ENCODE assay signal across 8 mouse cellular contexts in the genomic region with DNA sequence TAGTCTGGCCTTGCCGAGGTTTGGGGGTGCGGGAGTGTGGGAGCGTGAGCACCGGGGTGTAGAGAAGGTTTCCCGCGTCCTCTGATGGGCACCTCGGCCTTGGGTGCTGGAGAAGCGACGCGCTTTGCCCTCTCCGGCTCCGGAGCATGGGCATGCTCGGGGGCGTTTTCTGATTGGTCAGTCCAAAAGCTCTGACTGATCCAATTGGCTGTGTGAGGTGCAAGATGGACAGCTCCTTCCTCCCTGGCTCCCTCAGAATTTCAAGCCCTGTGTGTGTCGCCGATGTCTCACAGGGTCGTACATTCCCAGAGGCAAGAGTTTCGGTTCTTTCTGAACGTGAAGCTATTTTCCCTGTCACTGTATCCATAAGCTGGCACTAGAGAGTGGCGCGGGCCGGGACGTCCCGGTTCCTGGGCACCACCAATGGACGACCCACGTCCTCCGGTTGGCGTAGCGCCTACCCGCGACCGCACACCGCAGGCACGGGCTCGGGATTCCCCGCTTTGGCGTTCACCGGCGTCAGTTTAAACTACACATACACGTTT. TPM values are rescaled to one million over a fixed set of nuclear protein-coding genes. Genes with fewer than 3 reads are reported as not detected.
DNase-seq lines count a peak whose midpoint lies in the region; ATAC-seq and TF ChIP-seq lines count a peak whose summit lies in the region.

No protein-coding gene starts in this region.

- no peak overlapping the region; the same call in 1 of the 2 replicates for H3K9ac ChIP-seq in ES-E14 (ENCODE audit: insufficient read depth, low read depth, low read length, poor library complexity, severe bottlenecking)
- peak overlapping the region; percentile 57 for H3K9ac ChIP-seq in forebrain, embryonic 14.5 days (ENCODE audit: low read length)

- 2% methylated on average over 40 of the region's 40 CpGs for WGBS in forebrain, embryonic 14.5 days

- in situ Hi-C loops in ES-E14 (cut with MboI; ENCODE audit: low sequenced_read_pairs in 2 of 2, unreplicated experiment in 2 of 2) = no loop called here

- H3K27me3 ChIP-seq in forebrain, embryonic 14.5 days (replicated peaks; ENCODE audit: control insufficient read depth, insufficient read depth, low read length) = 0 out of 2 replicates have a peak, but pooled peaks cover 4% of the 10 kb centered on the region

- peak overlapping the region; percentile 76 for H3K4me2 ChIP-seq in forebrain, embryonic 14.5 days (ENCODE audit: low read length)

- peak overlapping the region; percentile 60 to 73 for H3K4me3 ChIP-seq in ES-E14 (ENCODE audit: insufficient read depth in 1 of 2, low read depth in 1 of 2, low read length in 2 of 2, poor library complexity in 1 of 2, severe bottlenecking in 1 of 2)
- peak overlapping the region; percentile 40 for H3K4me3 ChIP-seq in forebrain, embryonic 14.5 days (ENCODE audit: low read depth, low read length)

- peaks cover 3% of the 10 kb centered on the region in 2 experiments; a peak in 2 of 4 replicates for H3K4me1 ChIP-seq in ES-E14 (ENCODE audit: control insufficient read depth in 2 of 2, insufficient read depth in 2 of 2, low read length in 2 of 2, poor library complexity in 1 of 2)
- peaks cover 30% of the 10 kb centered on the region for H3K4me1 ChIP-seq in forebrain, embryonic 14.5 days (ENCODE audit: control insufficient read depth, insufficient read depth, low read length)

- H3K9me3 ChIP-seq in ES-E14 (ENCODE audit: control insufficient read depth, insufficient read depth, low read depth, low read length) = no peaks in the 10 kb centered on the region
- H3K9me3 ChIP-seq in forebrain, embryonic 14.5 days (replicated peaks; ENCODE audit: control insufficient read depth, low read length) = 0 out of 2 replicates have a peak, but pooled peaks cover 5% of the 10 kb centered on the region

- DNase-seq in ES-E14 (ENCODE audit: low read depth, low spot score) = no peak
- peak; percentile 88 for DNase-seq in cerebellum, adult 11 months
- DNase-seq in forebrain, embryonic 14.5 days (ENCODE audit: low spot score) = peak; percentile 91
- DNase-seq in layer of hippocampus, adult 9-11 months = peak; percentile 89
- DNase-seq in lung, postnatal 10 days = peak; percentile 88
- peak; percentile 36 for DNase-seq in ovary, postnatal 14 days (ENCODE audit: low spot score)
- DNase-seq in thymus, postnatal 25 days = peak; percentile 68

- H3K36me3 ChIP-seq in ES-E14 (ENCODE audit: control insufficient read depth, insufficient read depth, low read length, poor library complexity, severe bottlenecking) = peaks cover 5% of the 10 kb centered on the region; the same call in 1 of the 2 replicates
- peaks cover 14% of the 10 kb centered on the region for H3K36me3 ChIP-seq in forebrain, embryonic 14.5 days (ENCODE audit: control insufficient read depth, insufficient read depth, low read length)

- H3K27ac ChIP-seq in ES-E14 (ENCODE audit: insufficient read depth, low read depth, low read length, poor library complexity, severe bottlenecking) = no peak overlapping the region
- H3K27ac ChIP-seq in forebrain, embryonic 14.5 days (ENCODE audit: low read depth, low read length) = peak overlapping the region; percentile 39; the same call in 1 of the 2 replicates

- ATAC-seq in forebrain, embryonic 14.5 days = peak; percentile 85
- peak; percentile 80 to 91 for ATAC-seq in hematopoietic stem cell, adult 5-6 weeks (replicated peaks in 1 of 2; ENCODE audit: insufficient read depth in 1 of 2, low FRiP score in 2 of 2, low TSS enrichment in 1 of 2, low read depth in 1 of 2, poor library complexity in 2 of 2, severe bottlenecking in 2 of 2)

TF ChIP-seq in ES-E14, 5 proteins besides CTCF, POLR2A, EP300 and RAD21:
- TF ChIP-seq MAFK (IDR thresholded peaks at IDR 0.05; ENCODE audit: insufficient read depth, low read depth, low read length) = no peak
- TF ChIP-seq ZC3H11A (IDR thresholded peaks at IDR 0.05; ENCODE audit: borderline replicate concordance, low read depth, low read length) = no peak

RNA-seq across cellular contexts. Expression of a gene that starts 5.5 kb away (rescaled TPM):
- 161 and 194 TPM in 2 replicates for total RNA-seq in ES-E14 (2012; rRNA removed)
- polyA plus RNA-seq in forebrain, embryonic 14.5 days (2014; fragmentation: Nextera tagmentation; extraction: Ambion mirVana) = 149 and 151 TPM in 2 replicates
- 146 and 162 TPM in 2 replicates for total RNA-seq in hematopoietic stem cell, adult 5-6 weeks (2017)

RNA-seq across cellular contexts. Expression of a gene that starts 5.5 kb away (rescaled TPM):
- total RNA-seq in ES-E14 (2012; rRNA removed) = 0.40 and 0.74 TPM in 2 replicates
- polyA plus RNA-seq in forebrain, embryonic 14.5 days (2014; fragmentation: Nextera tagmentation; extraction: Ambion mirVana) = 1.3 and 1.9 TPM in 2 replicates
- total RNA-seq in hematopoietic stem cell, adult 5-6 weeks (2017) = not detected in 2 replicates

RNA-seq across cellular contexts. Expression of a gene that starts 11.3 kb away (rescaled TPM):
- total RNA-seq in ES-E14 (2012; rRNA removed) = 109 and 141 TPM in 2 replicates
- polyA plus RNA-seq in forebrain, embryonic 14.5 days (2014; fragmentation: Nextera tagmentation; extraction: Ambion mirVana) = 279 and 359 TPM in 2 replicates
- 2.0 and 4.1 TPM in 2 replicates for total RNA-seq in hematopoietic stem cell, adult 5-6 weeks (2017)

RNA-seq across cellular contexts. Expression of a gene that starts 17.9 kb away (rescaled TPM):
- 29.6 and 47.4 TPM in 2 replicates for total RNA-seq in ES-E14 (2012; rRNA removed)
- 20.7 and 24.0 TPM in 2 replicates for polyA plus RNA-seq in forebrain, embryonic 14.5 days (2014; fragmentation: Nextera tagmentation; extraction: Ambion mirVana)
- 21.0 and 27.6 TPM in 2 replicates for total RNA-seq in hematopoietic stem cell, adult 5-6 weeks (2017)

RNA-seq across cellular contexts. Expression of a gene that starts 21.3 kb away (rescaled TPM):
- total RNA-seq in ES-E14 (2012; rRNA removed) = 104 and 115 TPM in 2 replicates
- 457 and 463 TPM in 2 replicates for polyA plus RNA-seq in forebrain, embryonic 14.5 days (2014; fragmentation: Nextera tagmentation; extraction: Ambion mirVana)
- total RNA-seq in hematopoietic stem cell, adult 5-6 weeks (2017) = 82.1 and 83.1 TPM in 2 replicates

Comparison
In these comparisons a context has a peak if more than half of its experiments do, and no peak if none do; other contexts are left out.
1. RNA of a gene that starts 11.3 kb away (total RNA-seq): 109 to 141 TPM in ES-E14; 2.0 to 4.1 TPM in hematopoietic stem cell, adult 5-6 weeks; every median in the first group is over 10 times any median in the second.